Mouse (Mus musculus): ENCODE data around the gene Zhx3.
A peak's percentile ranks its signal among the peaks of the same experiment; 100 is the strongest.

Zhx3 gene

GRCm38 (mm10) chr2:160729851-160730796 is 142.7 kb downstream of the Zhx3 start:
- no peak for DNase-seq (ENCODE audit: low spot score in 2 of 2)

DNA sequence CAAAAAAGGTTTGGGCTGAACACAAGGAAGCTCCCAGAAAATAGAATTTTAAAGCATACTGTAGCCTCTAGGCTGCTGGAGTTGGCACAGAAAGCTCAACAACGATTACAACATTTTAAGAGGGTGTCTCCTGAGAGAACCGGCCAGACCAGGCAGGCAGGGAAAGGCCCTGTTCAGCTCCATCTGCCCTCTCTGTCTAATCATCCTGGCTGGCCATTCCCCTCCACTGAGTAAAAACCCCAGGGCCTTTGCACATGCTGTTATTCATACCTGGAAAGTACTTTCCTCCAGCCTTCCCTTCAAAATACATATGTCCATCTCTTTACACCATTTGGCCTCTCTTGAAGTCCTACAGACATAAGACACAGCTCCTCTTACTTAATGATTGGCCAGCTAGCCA is 143.4 kb downstream of the Zhx3 start:
- DNase-seq (ENCODE audit: low spot score in 2 of 2): no peak

- no peak for DNase-seq (ENCODE audit: low spot score in 2 of 2)
Observed at GRCm38 (mm10) chr2:160728972-160729371, 143.8 kb downstream of the Zhx3 start.

GRCm38 (mm10) chr2:160725877-160726864 is 146.6 kb downstream of the Zhx3 start:
- no peak for DNase-seq (ENCODE audit: low spot score in 2 of 2)

- DNase-seq (ENCODE audit: low spot score in 2 of 2): no peak
Observed at GRCm38 (mm10) chr2:160724536-160724935, 148.3 kb downstream of the Zhx3 start.

- no peak for DNase-seq (ENCODE audit: low spot score in 2 of 2)
Observed at GRCm38 (mm10) chr2:160723613-160724375, 149.0 kb downstream of the Zhx3 start.

GRCm38 (mm10) chr2:160722714-160723113 is 150.1 kb downstream of the Zhx3 start:
- DNase-seq (ENCODE audit: low spot score in 2 of 2): no peak

DNA sequence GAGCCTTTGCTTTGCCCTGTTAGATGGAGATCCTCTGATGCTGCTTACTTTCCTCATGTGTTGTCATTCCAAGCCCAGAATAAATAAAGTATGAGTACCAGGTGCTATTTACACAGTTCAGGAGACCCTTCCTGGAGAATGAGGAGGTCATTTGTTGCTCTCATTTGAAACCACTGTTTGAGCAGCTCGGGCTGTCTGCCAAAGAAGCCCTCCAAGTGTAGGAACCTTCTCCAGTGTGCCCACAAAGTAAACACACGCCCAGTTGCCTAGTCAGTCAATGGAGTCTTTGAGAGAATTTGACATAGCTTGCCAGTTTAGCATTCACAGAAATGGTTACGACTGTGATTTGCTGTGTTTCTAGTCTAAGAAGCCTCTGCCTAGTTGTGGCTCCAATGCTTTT is 154.0 kb downstream of the Zhx3 start:
- no peak for DNase-seq (ENCODE audit: low spot score in 2 of 2)

DNA sequence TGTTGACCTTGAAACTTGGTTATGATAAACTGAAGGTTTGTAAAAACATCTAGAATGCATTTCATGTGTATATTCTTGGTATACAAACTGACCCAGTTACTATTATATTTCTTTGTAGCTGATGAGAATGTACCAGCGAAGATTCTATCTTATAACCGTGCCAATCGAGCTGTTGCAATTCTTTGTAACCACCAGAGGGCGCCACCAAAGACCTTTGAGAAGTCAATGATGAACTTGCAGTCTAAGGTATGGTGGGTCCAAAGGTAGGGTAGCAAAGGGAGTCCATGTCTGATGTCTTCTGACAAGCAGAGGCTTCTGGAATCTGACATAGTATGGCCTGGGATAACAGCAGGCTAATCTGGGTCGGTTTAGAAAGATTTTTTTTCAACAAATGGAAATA is 155.5 kb downstream of the Zhx3 start:
- peak in 1 of 2 experiments; percentile 69 for DNase-seq (ENCODE audit: low spot score in 2 of 2)

DNA sequence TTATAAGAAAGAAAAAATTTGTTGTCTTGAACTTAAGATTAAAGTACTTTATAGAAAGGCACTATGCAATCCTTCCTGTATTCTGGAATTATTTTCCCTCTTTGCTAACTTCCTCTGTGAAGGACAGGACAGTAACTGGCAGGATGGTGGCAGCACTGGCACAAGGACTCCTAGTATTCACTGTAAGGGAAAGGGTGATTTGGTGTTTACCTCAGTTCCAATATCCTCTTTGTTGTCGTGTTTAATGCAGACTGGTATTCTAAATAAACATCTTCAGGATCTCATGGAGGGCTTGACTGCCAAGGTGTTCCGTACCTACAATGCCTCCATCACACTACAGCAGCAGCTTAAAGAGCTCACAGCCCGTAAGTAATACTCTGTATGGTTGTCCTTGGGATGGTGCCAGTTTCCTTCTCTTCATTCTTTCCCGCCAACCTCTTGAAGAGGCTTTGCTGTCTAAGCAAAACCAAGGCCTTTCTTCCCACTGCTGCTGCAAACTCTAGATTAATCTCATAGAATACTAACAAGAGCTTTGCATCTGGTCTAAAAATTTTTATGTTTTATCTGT is 157.3 kb downstream of the Zhx3 start:
- DNase-seq (ENCODE audit: low spot score in 2 of 2): no peak

- DNase-seq (ENCODE audit: low spot score in 2 of 2): no peak
Observed at GRCm38 (mm10) chr2:160707673-160708072, 165.1 kb downstream of the Zhx3 start.

DNA sequence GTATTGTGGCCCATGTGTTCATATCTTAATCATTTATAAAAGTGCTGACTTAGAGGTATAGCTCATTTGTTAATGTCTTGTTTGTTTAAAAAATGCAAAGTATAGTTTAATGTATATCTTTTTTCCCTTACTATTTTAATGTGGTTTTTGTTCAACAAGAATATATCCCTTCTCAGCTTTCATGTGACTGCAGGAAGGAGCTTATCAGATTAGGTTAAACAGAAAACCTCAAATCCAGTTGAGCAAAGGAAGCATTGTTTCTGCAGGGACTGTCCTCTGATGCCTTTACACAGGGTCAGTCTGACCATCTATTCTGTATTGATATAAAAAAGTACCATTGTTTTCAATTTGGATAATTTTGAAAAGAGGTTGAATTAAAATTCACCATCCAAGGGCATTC is 170.0 kb downstream of the Zhx3 start:
- no peak for DNase-seq (ENCODE audit: low spot score in 2 of 2)

DNA sequence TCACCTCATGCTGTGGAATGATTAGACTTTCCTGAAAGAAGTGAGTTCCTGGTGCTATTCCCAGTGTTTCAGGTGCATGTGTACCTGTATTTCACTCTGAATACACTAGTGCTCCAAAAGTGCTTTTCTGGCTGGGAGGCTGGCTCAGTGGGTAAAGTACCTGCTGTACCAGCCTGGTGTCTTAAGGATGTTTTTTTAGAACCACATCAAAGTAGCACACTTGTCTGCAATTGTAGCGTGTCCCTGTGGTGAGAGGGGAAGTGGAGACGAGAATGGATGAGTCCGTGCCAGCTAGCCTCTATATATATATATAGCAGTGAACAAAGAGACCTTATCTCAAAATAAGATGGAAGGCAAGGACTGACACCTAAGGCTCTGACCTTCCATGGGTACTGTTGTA is 171.2 kb downstream of the Zhx3 start:
- no peak for DNase-seq (ENCODE audit: low spot score in 2 of 2)

- DNase-seq (ENCODE audit: low spot score in 2 of 2): no peak
Observed at GRCm38 (mm10) chr2:160700271-160700670, 172.5 kb downstream of the Zhx3 start.

Data from spleen, postnatal 10 days (tissue).